Mouse (Mus musculus) bone marrow, adult 2 months (tissue): ENCODE results near the gene Copa. TPM values are rescaled to one million over a fixed set of nuclear protein-coding genes. Genes with fewer than 3 reads are reported as not detected.

Experiments
- H3K27ac ChIP-seq: fragments of 200-500 bp; 2 replicates; pipeline ENCODE4 v1.5.1; 2012; ENCODE audit warnings: low read depth, mild to moderate bottlenecking, control low read depth, inconsistent platforms, low read length; ENCODE audit not compliant: control insufficient read depth, poor library complexity, insufficient read depth
- H3K4me1 ChIP-seq: fragments of 200-500 bp; 2 replicates; pipeline ENCODE4 v1.6.1; 2011; ENCODE audit warnings: low read length; ENCODE audit not compliant: control insufficient read depth, insufficient read depth
- H3K4me3 ChIP-seq: fragments of 200-500 bp; replicated peaks from 2 replicates; pipeline ENCODE3; 2011; ENCODE audit warnings: mild to moderate bottlenecking, low read depth, low read length, control low read depth; ENCODE audit not compliant: control insufficient read depth
- CTCF ChIP-seq: fragments of 200-500 bp; IDR thresholded peaks from 2 replicates; pipeline ENCODE4 v1.5.1; 2011; ENCODE audit warnings: low read length, control low read depth; ENCODE audit not compliant: control insufficient read depth, insufficient read depth
- POLR2A ChIP-seq: fragments of 200-500 bp; IDR thresholded peaks from 2 replicates; pipeline ENCODE4 v1.6.1; 2011; ENCODE audit warnings: low read depth, mild to moderate bottlenecking, control low read depth, low read length, borderline replicate concordance; ENCODE audit not compliant: control insufficient read depth
- WGBS: fragments of 180-500 bp; shearing (Covaris S2); methylation state at CpG from one replicate; pipeline ENCODE4 v1.1.7; 2018; 5-methylcytosine and 5-hydroxymethylcytosine counted together
- polyA plus RNA-seq: library from polyadenylated mRNA; stranded (reverse); fragments of >200 nt; gene quantifications from 2 replicates; pipeline ENCODE4 v1.2.4, GENCODE M21; 2011; ENCODE audit warnings: low replicate concordance; ENCODE audit not compliant: missing spikeins, insufficient read depth, insufficient read length

The Copa gene
- polyA plus RNA-seq, 1 experiment, result 45.8 TPM

DNA sequence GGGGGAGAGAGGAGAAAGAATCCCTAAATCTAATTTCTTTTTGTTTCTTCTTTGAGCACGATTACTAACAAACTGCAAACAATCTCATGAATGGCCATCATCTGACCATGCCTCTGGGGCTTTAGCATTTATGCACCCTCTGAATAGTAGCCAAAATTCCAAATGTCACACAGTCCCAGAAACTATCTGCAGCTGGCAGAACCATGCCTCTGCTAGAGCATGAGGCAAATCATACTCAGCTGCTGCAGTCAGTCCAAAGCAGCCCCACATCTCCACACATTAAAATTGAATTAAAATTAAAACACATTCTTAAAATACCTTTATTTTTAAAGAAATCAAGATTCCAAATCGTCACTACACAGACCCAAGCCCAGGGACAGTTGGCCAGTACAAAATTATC, 57.8 kb downstream of the Copa start:
- TF ChIP-seq POLR2A (no peak), CTCF (no peak)
- 74% methylated on average over 2 of the region's 2 CpGs for WGBS
- Histone ChIP-seq H3K4me1 (no peaks in the 10 kb centered on the region), H3K4me3 (no peak overlapping the region), H3K27ac (no peak overlapping the region)

GRCm38 (mm10) chr1:172140825-172141224, 58.5 kb downstream of the Copa start:
- H3K4me1 ChIP-seq, result no peaks in the 10 kb centered on the region
- WGBS, result 69% methylated on average over 1 of the region's 1 CpGs
- TF ChIP-seq POLR2A, result no peak

DNA sequence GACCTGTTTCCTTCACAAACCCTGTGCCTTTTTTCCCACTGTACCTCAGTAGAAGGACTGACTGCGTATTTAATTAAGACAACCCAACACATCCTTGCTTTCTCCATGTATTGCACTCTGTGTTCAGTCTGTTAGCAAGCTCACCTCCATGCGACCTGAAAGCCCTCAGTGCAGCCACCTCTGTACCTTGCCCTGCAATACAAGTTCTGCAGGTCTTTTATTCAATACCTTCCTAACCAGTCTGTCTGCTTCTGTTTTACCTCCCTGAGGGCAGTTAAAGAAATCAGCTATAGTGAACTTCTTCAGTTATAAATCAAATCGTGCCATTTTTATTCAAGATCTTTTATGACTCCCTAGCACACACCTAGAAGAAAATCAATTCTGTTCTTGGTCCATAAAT, 59.2 kb downstream of the Copa start:
- no peak for TF ChIP-seq POLR2A
- no peak for TF ChIP-seq CTCF
- Histone ChIP-seq H3K4me1 (no peaks in the 10 kb centered on the region), H3K4me3 (no peak overlapping the region), H3K27ac (no peak overlapping the region)
- WGBS, result 80% methylated on average over 3 of the region's 3 CpGs

More at GRCm38 (mm10) chr1:172140825-172141224, 58.5 kb downstream of the Copa start:
- Histone ChIP-seq H3K27ac (no peak overlapping the region), H3K4me3 (no peak overlapping the region)

DNA sequence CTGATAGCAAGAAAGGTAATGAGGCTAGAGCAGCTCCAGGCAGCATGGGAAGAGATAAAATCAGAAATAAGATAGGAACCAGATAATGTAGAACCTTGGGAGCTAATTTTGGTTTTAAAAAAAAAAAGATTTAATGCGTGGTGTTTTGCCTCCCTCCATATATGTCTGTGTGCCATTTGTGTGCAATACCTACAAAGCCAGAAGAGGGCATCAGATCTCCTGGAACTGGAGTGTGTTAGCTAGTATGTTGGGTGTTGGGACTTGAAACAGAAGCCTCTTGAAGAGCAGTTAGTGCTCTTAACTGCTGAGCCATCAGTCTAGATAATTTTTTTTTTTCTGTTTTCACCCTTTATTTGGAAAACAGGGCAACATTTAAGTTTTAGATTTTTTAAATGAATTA, 61.2 kb downstream of the Copa start:
- H3K4me1 ChIP-seq, result no peaks in the 10 kb centered on the region
- H3K27ac ChIP-seq, result no peak overlapping the region
- 3% methylated on average over 1 of the region's 1 CpGs for WGBS
- no peak overlapping the region for H3K4me3 ChIP-seq
- TF ChIP-seq CTCF (no peak), POLR2A (no peak)

DNA sequence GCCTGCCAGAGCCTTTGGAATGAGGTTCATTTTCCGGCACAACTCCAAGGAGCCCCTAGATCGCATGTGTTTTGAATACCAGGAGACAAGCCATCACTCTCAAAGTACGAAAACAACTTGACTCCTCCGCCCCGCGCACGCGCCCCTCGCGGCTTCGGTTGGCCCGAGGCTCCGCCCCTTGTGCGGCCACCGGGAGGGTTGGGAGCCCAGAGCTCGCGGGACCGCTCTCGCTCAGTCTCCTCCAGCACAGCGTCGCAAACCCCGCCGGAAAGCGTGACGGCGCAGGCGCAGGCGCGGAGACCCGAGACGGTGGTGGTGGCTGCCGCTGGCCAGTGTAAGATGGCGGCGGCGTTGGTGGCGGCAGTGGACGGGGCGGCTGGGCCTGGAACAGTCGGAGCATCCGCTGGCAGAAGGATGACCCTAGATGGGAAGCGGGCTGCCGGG, 65.5 kb downstream of the Copa start, which contains the start of gene Dcaf8:
Gene Dcaf8, plus strand, starts transcription at position 250 of the 444 bp plus-strand sequence.
- WGBS, result under 1% methylated on average over 41 of the region's 42 CpGs
- H3K27ac ChIP-seq, result peak within 1 kb of the TSS; percentile 92
- no peaks in the 10 kb centered on the region for H3K4me1 ChIP-seq
- TF ChIP-seq POLR2A, result peak; percentile 99
- TF ChIP-seq CTCF, result no peak
- peak within 1 kb of the TSS; percentile 92 for H3K4me3 ChIP-seq

DNA sequence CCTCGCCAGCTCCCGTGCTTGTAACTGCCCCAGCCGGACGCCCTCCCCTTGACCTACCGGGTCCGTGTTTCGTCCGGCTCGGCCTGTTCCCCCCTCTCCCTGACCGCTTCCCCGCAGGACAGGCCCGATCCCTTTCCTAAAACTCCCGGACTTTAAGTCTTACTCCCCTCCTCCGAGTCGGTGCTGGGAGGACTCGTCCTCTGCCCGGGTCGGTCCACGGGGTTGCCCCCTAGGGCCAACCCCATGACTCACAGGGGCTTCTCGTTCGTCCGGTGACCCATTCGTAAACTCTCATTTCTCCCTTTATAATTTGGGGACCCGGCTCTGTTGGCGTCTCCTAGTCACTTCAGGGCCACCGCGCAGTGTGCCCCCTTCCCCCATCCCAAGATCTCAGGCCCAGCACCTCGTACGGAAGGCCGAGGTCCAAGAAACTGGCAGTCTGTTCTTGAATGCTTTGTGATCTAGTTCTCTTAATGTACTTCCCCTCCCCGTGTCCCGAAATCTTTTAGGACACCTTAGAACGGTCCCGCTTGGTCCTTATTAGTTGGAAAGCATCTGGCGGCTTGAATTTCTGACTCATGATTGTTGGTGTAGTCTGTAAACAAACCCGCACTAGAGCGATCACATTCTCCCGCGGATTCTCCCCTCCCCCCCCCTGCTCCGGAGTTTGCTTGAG, 66.1 kb downstream of the Copa start:
- Histone ChIP-seq H3K4me3 (peak overlapping the region; percentile 92), H3K4me1 (no peaks in the 10 kb centered on the region), H3K27ac (peak overlapping the region; percentile 92)
- WGBS, result under 1% methylated on average over 39 of the region's 40 CpGs
- TF ChIP-seq POLR2A (no peak), CTCF (no peak)

DNA sequence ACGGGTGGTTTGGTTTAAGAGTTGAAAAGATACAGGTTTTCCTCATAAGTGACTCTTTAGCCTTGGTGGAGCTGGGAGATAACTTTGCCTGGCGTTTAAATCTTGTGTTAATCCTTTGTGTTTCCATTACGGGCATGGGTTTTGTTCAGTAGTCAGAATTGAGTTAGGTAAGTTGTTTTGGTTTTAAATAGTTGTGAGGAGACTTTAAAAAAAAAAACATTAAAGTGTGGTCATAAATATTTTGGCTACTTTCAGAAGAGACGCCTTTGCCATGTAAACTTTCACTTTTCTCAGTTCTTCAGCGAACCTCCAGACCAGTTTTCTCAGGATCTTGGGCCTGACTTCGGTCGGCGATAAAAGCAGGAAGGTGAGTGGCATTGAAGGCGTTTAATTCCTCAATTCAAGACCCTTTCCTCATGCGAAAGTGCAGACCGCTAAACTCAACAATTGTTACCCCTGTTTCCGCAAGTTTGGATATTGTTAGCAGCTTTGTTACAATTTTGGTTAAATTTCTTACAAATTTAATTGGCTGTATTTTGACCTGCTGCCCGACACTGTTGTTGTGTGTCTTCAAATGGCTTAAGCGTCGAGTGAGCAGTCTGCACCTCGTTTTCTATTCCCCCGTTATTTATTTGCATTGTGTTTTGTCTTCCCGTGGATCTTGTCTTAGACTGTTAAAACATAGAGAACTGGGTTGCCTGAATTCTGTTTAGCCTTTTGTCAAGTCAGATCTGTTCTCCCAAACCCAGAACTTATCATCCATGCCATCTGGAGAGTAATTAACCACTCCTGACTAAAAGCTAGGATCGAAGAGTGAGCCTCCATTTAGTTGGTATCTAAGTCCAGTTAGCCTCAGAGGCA, 66.9 kb downstream of the Copa start:
- 3% methylated on average over 19 of the region's 19 CpGs for WGBS
- H3K4me1 ChIP-seq, result no peaks in the 10 kb centered on the region

DNA sequence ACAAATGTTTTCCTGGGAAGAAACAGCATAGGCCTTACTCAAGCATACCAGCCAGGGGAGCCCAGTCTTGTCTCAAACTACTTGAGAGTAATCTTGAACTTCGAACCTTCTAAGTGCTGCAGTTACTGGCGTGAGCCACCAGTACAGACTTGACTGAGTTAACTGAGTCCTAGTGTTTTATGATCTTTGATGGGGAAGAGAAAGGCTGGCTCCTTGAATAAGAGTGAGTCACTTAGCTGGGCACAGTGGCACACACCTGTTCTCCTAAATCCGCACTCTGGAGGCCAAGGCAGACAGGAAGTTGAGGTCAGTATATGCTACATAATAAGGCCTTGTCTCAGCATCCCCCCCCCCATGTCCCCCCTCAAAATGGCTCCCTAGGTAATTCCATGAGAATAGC, 72.2 kb downstream of the Copa start:
- Histone ChIP-seq H3K4me1 (no peaks in the 10 kb centered on the region), H3K27ac (no peak overlapping the region), H3K4me3 (no peak overlapping the region)
- no peak for TF ChIP-seq POLR2A
- no peak for TF ChIP-seq CTCF
- 72% methylated on average over 3 of the region's 3 CpGs for WGBS

More for the DNA sequence above, 66.9 kb downstream of the Copa start:
- H3K4me3 ChIP-seq, result peak overlapping the region; percentile 92
- peak overlapping the region; percentile 92; the same call in 1 of the 2 replicates for H3K27ac ChIP-seq
- no peak for TF ChIP-seq POLR2A
- no peak for TF ChIP-seq CTCF
